Mouse (Mus musculus) erythroblast, embryonic 14.5 days (primary cell): ENCODE data around the gene Lsr.
"Not testable (repeated sequence)": the region's sequence is repeated elsewhere in the genome, so short reads cannot be mapped to it uniquely, and the experiment has no call there.

Experiments used
- GATA1 ChIP-seq: IDR thresholded peaks from 2 replicates; pipeline ENCODE4 v1.6.1; 2012; ENCODE audit warnings: low read length, inconsistent platforms, mixed read lengths
- TAL1 ChIP-seq: IDR thresholded peaks from 3 replicates; pipeline ENCODE4 v1.6.1; 2012; ENCODE audit warnings: low read length, inconsistent platforms, mixed read lengths

DNA sequence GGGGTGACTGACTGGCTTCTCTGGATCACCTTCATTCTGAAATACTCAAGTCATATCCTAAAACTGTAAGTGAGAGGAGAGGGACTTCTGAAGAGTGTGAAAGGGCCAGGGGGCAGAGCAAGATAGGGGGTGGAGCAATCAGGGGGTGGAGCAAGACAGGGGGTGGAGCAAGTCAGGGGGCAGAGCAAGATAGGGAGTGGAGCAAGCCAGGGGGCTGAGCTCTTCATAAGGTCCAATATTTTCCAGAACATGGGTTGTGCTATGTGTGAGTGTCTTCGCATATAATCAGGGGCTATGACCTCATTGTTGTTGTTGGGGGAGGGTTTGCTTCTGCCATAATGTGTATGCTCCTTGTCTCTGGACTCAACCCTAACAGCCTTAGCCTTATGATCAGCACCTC, 33.2 kb downstream of the Lsr start:
- not testable (repeated sequence) for TF ChIP-seq TAL1, GATA1
